Mouse (Mus musculus) spleen, adult 2 months (tissue): Measurements from ENCODE around the gene Trim44. TPM values are rescaled to one million over a fixed set of nuclear protein-coding genes. Genes with fewer than 3 reads are reported as not detected.

ENCODE experiments used
- DNase-seq, 2 experiments: peaks; one replicate each; pipeline versions ENCODE4 v3.0.0 to v3.0.0-alpha.2; 2012 to 2021; ENCODE audit warnings: low spot score in 2 of 2, low read depth in 1 of 2
- H3K27ac ChIP-seq: fragments of 200-500 bp; 2 replicates; pipeline ENCODE4 v1.5.1; 2012; ENCODE audit warnings: low read length, inconsistent platforms; ENCODE audit not compliant: insufficient read depth
- H3K27me3 ChIP-seq: fragments of 200-500 bp; 2 replicates; pipeline ENCODE4 v1.6.1; 2012; ENCODE audit warnings: mild to moderate bottlenecking, moderate library complexity, low read length, inconsistent platforms; ENCODE audit not compliant: control insufficient read depth, insufficient read depth
- H3K36me3 ChIP-seq: fragments of 200-500 bp; 2 replicates; pipeline ENCODE4 v1.6.1; 2012; ENCODE audit warnings: mild to moderate bottlenecking, low read length, inconsistent platforms; ENCODE audit not compliant: control insufficient read depth, insufficient read depth
- H3K4me1 ChIP-seq: fragments of 200-500 bp; 2 replicates; pipeline ENCODE4 v1.6.1; 2011; ENCODE audit warnings: inconsistent platforms; ENCODE audit not compliant: control insufficient read depth, insufficient read depth, insufficient read length
- H3K4me3 ChIP-seq: fragments of 200-500 bp; 2 replicates; pipeline ENCODE4 v1.5.1; 2011; ENCODE audit warnings: mild to moderate bottlenecking, inconsistent platforms; ENCODE audit not compliant: insufficient read depth, insufficient read length; ENCODE audit errors: extremely low read depth
- CTCF ChIP-seq: fragments of 200-500 bp; IDR thresholded peaks from 2 replicates; pipeline ENCODE4 v1.5.1; 2011; ENCODE audit warnings: mild to moderate bottlenecking, inconsistent platforms; ENCODE audit not compliant: insufficient read depth, insufficient read length, insufficient replicate concordance; ENCODE audit errors: extremely low read depth
- POLR2A ChIP-seq: fragments of 200-500 bp; IDR thresholded peaks from 2 replicates; pipeline ENCODE4 v1.6.1; 2011; ENCODE audit warnings: low read depth, low read length, inconsistent platforms
- WGBS: fragments of 180-500 bp; shearing (Covaris S2); methylation state at CpG from one replicate; pipeline ENCODE4 v1.1.7; 2018; 5-methylcytosine and 5-hydroxymethylcytosine counted together
- polyA plus RNA-seq: library from polyadenylated mRNA; depleted of rRNA; stranded (reverse); fragments of >200 nt; gene quantifications from 2 replicates; pipeline ENCODE4 v1.2.3, GENCODE M21; 2012

Gene Trim44
- polyA plus RNA-seq, 1 experiment = 12.9 TPM

DNA sequence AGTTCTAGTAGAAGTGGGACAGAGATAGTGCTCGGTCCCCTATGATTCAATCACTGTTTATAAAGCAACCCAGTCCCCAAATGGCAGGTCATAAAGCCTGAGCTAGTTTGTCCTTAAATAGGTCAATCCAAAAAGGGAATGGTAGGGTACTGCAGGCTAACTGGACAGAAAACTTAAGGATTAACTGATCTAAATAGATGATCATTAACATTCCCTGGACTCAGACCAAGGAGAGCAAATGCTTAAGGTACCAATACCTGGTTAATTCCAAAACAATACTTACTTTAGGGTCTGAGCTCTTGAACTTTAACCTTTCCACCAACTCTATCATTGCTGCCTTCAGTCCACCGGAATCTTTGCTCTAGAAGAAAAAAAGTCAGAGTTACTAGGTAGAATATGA is 27.0 kb downstream of the Trim44 start:
- H3K36me3 ChIP-seq = peaks cover 1% of the 10 kb centered on the region; the same call in 1 of the 2 replicates
- no peak overlapping the region for H3K4me3 ChIP-seq
- DNase-seq = no peak
- no peaks in the 10 kb centered on the region for H3K27me3 ChIP-seq
- peaks cover 13% of the 10 kb centered on the region for H3K4me1 ChIP-seq
- no peak overlapping the region for H3K27ac ChIP-seq
- TF ChIP-seq POLR2A (no peak), CTCF (no peak)
- 99% methylated on average over 2 of the region's 2 CpGs for WGBS

- H3K4me3 ChIP-seq = no peak overlapping the region
- H3K36me3 ChIP-seq = peaks cover 1% of the 10 kb centered on the region; the same call in 1 of the 2 replicates
- peaks cover 8% of the 10 kb centered on the region for H3K4me1 ChIP-seq
- no peaks in the 10 kb centered on the region for H3K27me3 ChIP-seq
- DNase-seq = no peak
- 76% methylated on average over 1 of the region's 1 CpGs for WGBS
- TF ChIP-seq CTCF (no peak), POLR2A (no peak)
- H3K27ac ChIP-seq = no peak overlapping the region
These were observed 28.7 kb downstream of the Trim44 start for GRCm38 (mm10) chr2:102378928-102379327.

DNA sequence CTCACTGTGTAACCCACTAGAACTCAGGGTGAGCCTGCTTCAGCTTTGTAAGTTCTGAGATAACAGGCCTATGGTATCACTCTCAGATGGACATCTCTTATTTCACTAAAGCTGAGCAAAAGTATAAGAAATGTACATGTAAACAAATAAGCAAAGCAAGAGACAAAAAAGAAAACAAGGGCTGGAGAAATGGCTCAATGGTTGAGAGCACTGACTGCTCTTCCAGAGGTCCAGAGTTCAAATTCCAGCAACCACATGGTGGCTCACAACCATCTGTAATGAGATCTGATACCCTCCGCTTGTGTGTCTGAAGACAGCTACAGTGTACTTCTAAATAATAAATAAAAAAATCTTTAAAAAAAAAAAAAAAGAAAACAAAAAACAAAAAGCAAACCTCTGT is 29.2 kb downstream of the Trim44 start:
- TF ChIP-seq POLR2A = no peak
- TF ChIP-seq CTCF = no peak
- Histone ChIP-seq H3K36me3 (peaks cover 1% of the 10 kb centered on the region; the same call in 1 of the 2 replicates), H3K4me1 (peaks cover 4% of the 10 kb centered on the region; the same call in 1 of the 2 replicates), H3K27me3 (no peaks in the 10 kb centered on the region), H3K4me3 (no peak overlapping the region), H3K27ac (no peak overlapping the region)
- no peak for DNase-seq
- WGBS = 95% methylated on average over 1 of the region's 1 CpGs

DNA sequence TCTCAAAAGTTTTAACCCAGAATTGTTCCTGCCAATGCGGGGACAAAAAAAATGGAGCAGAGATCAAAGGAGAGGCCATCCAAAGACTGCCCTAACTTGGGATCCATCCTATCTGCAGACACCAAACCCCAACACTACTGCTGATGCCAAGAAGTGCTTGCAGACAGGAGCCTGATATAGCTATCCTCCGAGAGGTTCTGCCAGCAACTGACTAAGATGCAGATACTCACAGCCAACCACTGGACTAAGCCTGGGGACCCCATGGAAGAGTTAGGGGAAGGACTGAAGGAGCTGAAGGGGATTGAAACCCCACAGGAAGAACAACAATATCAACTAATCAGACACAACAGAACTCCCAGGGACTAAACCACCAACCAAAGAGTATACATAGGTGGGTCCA is 30.3 kb downstream of the Trim44 start:
- TF ChIP-seq CTCF (no peak), POLR2A (no peak)
- Histone ChIP-seq H3K36me3 (peaks cover 1% of the 10 kb centered on the region; the same call in 1 of the 2 replicates), H3K4me1 (peaks cover 8% of the 10 kb centered on the region; the same call in 1 of the 2 replicates), H3K27me3 (no peaks in the 10 kb centered on the region), H3K4me3 (no peak overlapping the region), H3K27ac (no peak overlapping the region)
- 85% methylated on average over 2 of the region's 2 CpGs for WGBS
- no peak for DNase-seq

DNA sequence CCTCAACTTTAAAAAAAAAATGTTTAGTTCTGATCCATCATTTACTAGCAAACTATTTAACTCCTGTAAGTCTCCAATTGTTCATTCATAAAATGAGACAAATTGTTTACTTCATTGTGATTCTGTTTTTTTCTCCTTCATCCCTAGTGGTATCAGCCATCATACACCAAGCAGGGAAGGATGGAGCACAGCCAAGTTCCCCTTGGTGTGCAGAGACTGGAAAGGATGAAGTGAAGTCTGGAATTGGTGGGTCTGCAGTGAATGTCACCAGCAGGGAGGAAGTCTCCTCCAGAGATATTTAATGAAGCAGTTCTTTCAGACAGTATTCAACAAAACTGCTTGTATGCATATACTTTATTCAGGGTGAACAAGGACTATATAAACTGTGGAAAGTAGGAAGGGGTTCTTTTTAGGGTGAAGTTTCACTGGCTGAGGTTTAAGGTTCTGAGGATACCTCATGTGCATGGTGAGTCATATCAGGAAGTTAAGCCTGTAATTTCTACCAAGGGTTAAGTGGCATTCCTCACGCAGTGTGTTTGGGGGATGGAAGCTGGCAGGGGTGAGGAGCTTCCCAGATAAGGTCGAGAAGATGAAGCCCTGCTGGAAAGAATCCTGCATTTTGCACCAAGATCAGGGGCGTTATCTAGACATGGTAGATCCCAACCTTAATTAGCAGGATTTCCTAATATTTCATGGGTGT is 34.1 kb downstream of the Trim44 start:
- H3K4me1 ChIP-seq = peaks cover 5% of the 10 kb centered on the region; the same call in 1 of the 2 replicates
- WGBS = 71% methylated on average over 3 of the region's 3 CpGs
- no peaks in the 10 kb centered on the region for H3K27me3 ChIP-seq
- H3K4me3 ChIP-seq = no peak overlapping the region
- TF ChIP-seq POLR2A (no peak), CTCF (no peak)
- no peak for DNase-seq
- H3K36me3 ChIP-seq = no peaks in the 10 kb centered on the region
- H3K27ac ChIP-seq = no peak overlapping the region

- no peak overlapping the region for H3K4me3 ChIP-seq
- TF ChIP-seq POLR2A (no peak), CTCF (no peak)
- H3K27me3 ChIP-seq = no peaks in the 10 kb centered on the region
- no peak for DNase-seq
- no peak overlapping the region; the same call in 1 of the 2 replicates for H3K27ac ChIP-seq
- peaks cover 5% of the 10 kb centered on the region; the same call in 1 of the 2 replicates for H3K4me1 ChIP-seq
- no peaks in the 10 kb centered on the region for H3K36me3 ChIP-seq
These were observed 34.9 kb downstream of the Trim44 start for GRCm38 (mm10) chr2:102372690-102373089.

GRCm38 (mm10) chr2:102371332-102371731 is 36.3 kb downstream of the Trim44 start:
- Histone ChIP-seq H3K4me1 (peaks cover 5% of the 10 kb centered on the region; the same call in 1 of the 2 replicates), H3K27ac (no peak overlapping the region), H3K27me3 (no peaks in the 10 kb centered on the region), H3K4me3 (no peak overlapping the region), H3K36me3 (no peaks in the 10 kb centered on the region; the same call in 1 of the 2 replicates)
- no peak for TF ChIP-seq POLR2A
- TF ChIP-seq CTCF = no peak
- no peak for DNase-seq
